ENCODE assay signal across 14 mouse cellular contexts in the genomic region with DNA sequence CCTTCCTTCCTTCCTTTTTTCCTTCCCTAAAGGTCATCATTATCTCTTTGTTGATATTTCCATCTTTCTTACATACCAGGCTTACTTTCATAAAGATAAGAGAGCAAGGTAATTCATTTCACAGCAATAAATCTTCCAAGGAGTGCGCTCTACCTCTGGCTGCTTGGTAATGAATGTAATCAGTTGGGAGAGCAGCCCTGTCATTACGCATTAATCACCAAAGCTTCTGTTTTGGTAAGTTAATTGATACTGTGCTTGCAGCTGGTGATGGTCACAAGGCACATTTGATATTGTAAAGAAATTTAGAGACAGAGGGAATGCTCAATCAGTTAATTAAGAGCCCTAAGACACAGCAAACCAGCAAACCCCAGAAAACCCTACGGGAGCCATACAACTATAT.
"Had no signal": no experiment of that assay in that cellular context is flagged by ENCODE, and none has a peak within 500 bp of the region (broad histone marks: within the 10 kb centered on the region; RNA-seq: fewer than 3 reads in every experiment).

No protein-coding gene starts in this region.

- H3K27ac ChIP-seq: layer of hippocampus, adult 2 months; limb, embryonic 13.5 days; liver, embryonic 14.5 days; midbrain, embryonic 13.5 days; neural tube, embryonic 12.5 days had no signal

- ATAC-seq: midbrain, embryonic 13.5 days had no signal

- H3K4me3 ChIP-seq: layer of hippocampus, adult 2 months; limb, embryonic 13.5 days; midbrain, embryonic 13.5 days; myocyte; neural tube, embryonic 12.5 days had no signal

- DNase-seq: kidney, adult 11 months; kidney, adult 9 months; kidney, postnatal 10 days; kidney, postnatal 4 days; left cerebral cortex, postnatal 4 days; lung, adult 18-20 months; right cerebral cortex, postnatal 25 days; thymus, postnatal 36 days had no signal

- H3K36me3 ChIP-seq: limb, embryonic 13.5 days; midbrain, embryonic 13.5 days; neural tube, embryonic 12.5 days had no signal

- H3K4me1 ChIP-seq: midbrain, embryonic 13.5 days; neural tube, embryonic 12.5 days had no signal

- H3K4me2 ChIP-seq: limb, embryonic 13.5 days; midbrain, embryonic 13.5 days; neural tube, embryonic 12.5 days had no signal

- H3K9me3 ChIP-seq: limb, embryonic 13.5 days; midbrain, embryonic 13.5 days; neural tube, embryonic 12.5 days had no signal

- H3K9ac ChIP-seq: limb, embryonic 13.5 days; liver, embryonic 14.5 days; midbrain, embryonic 13.5 days; neural tube, embryonic 12.5 days had no signal

- H3K27me3 ChIP-seq: limb, embryonic 13.5 days; neural tube, embryonic 12.5 days had no signal
